Mouse (Mus musculus) liver, embryonic 13.5 days (tissue): ENCODE data around the gene Atp7a. TPM values are rescaled to one million over a fixed set of nuclear protein-coding genes. Genes with fewer than 3 reads are reported as not detected.

ENCODE experiments used
- ATAC-seq: fragments of 200-750 bp; cut with Nextera tagmentation; 2 replicates; pipeline ENCODE4 v1.8.0; 2017; ENCODE audit warnings: low read depth, mild to moderate bottlenecking, moderate number of reproducible peaks, moderate library complexity
- DNase-seq: peaks from one replicate; pipeline ENCODE4 v3.0.0; 2022
- H3K27ac ChIP-seq: fragments of 300-500 bp; sonication (generic); 2 replicates; pipeline ENCODE4 v1.5.1; 2015; ENCODE audit warnings: moderate library complexity, mild to moderate bottlenecking, inconsistent platforms
- H3K27me3 ChIP-seq: fragments of 300-500 bp; sonication (generic); 2 replicates; pipeline ENCODE4 v1.6.1; 2015; ENCODE audit warnings: mild to moderate bottlenecking, inconsistent platforms
- H3K36me3 ChIP-seq: fragments of 300-500 bp; sonication (generic); 2 replicates; pipeline ENCODE4 v1.6.1; 2015; ENCODE audit warnings: mild to moderate bottlenecking, inconsistent platforms
- H3K4me1 ChIP-seq: fragments of 300-500 bp; sonication (generic); replicated peaks from 2 replicates; pipeline ENCODE4 v1.6.1; 2015; ENCODE audit warnings: inconsistent platforms
- H3K4me2 ChIP-seq: fragments of 300-500 bp; sonication (generic); 2 replicates; pipeline ENCODE4 v1.6.1; 2015; ENCODE audit warnings: inconsistent platforms, mild to moderate bottlenecking, moderate library complexity
- H3K4me3 ChIP-seq: fragments of 300-500 bp; sonication (generic); replicated peaks from 2 replicates; pipeline ENCODE4 v1.5.1; 2015; ENCODE audit warnings: mild to moderate bottlenecking, inconsistent platforms
- H3K9ac ChIP-seq: fragments of 300-500 bp; sonication (generic); 2 replicates; pipeline ENCODE4 v1.6.1; 2015; ENCODE audit warnings: mild to moderate bottlenecking, inconsistent platforms
- H3K9me3 ChIP-seq: fragments of 300-500 bp; sonication (generic); replicated peaks from 2 replicates; pipeline ENCODE4 v1.6.1; 2016; ENCODE audit warnings: inconsistent platforms
- WGBS: fragments of 180-500 bp; shearing (Covaris S2); methylation state at CpG from one replicate; pipeline ENCODE4 v1.1.7; 2015; ENCODE audit not compliant: insufficient replicate concordance; 5-methylcytosine and 5-hydroxymethylcytosine counted together
- polyA plus RNA-seq: library from polyadenylated mRNA; unstranded; fragments of >200 nt; fragmentation: Nextera tagmentation; extraction: Ambion mirVana; gene quantifications from 2 replicates; pipeline ENCODE4 v1.2.1, GENCODE M21; 2015

Gene Atp7a
- polyA plus RNA-seq, 1 experiment from 2014 or later: 6.7 TPM

- Histone ChIP-seq H3K4me1 (peaks cover 13% of the 10 kb centered on the region; the same call in 1 of the 2 replicates), H3K4me2 (peak overlapping the region; percentile 33), H3K36me3 (no peaks in the 10 kb centered on the region), H3K9me3 (no peaks in the 10 kb centered on the region), H3K27me3 (no peaks in the 10 kb centered on the region), H3K27ac (peak overlapping the region; percentile 57; the same call in 1 of the 2 replicates), H3K4me3 (no peak overlapping the region), H3K9ac (no peak overlapping the region)
- DNase-seq (no peak), ATAC-seq (peak; percentile 58)
- WGBS: 20% methylated on average over 12 of the region's 12 CpGs
Measured at GRCm38 (mm10) chrX:106135916-106136575, 109.0 kb downstream of the Atp7a start.

GRCm38 (mm10) chrX:106139309-106140070, 112.4 kb downstream of the Atp7a start:
- Histone ChIP-seq H3K36me3 (no peaks in the 10 kb centered on the region), H3K9me3 (no peaks in the 10 kb centered on the region), H3K9ac (no peak overlapping the region), H3K4me2 (no peak overlapping the region), H3K27me3 (no peaks in the 10 kb centered on the region), H3K27ac (no peak overlapping the region), H3K4me3 (no peak overlapping the region), H3K4me1 (peaks cover 13% of the 10 kb centered on the region; the same call in 1 of the 2 replicates)
- DNase-seq (no peak), ATAC-seq (no peak)
- 56% methylated on average over 13 of the region's 13 CpGs for WGBS

GRCm38 (mm10) chrX:106142936-106143335, 115.9 kb downstream of the Atp7a start, which contains the start of gene Tlr13:
Gene Tlr13 (plus strand): TSS chrX:106143204.
- H3K36me3 ChIP-seq: no peaks in the 10 kb centered on the region
- no peaks in the 10 kb centered on the region for H3K9me3 ChIP-seq
- no peaks in the 10 kb centered on the region for H3K4me1 ChIP-seq
- H3K4me3 ChIP-seq: no peak within 1 kb of the TSS
- H3K27me3 ChIP-seq: no peaks in the 10 kb centered on the region
- H3K4me2 ChIP-seq: no peak within 1 kb of the TSS
- WGBS: 51% methylated on average over 6 of the region's 6 CpGs
- no peak within 1 kb of the TSS for H3K9ac ChIP-seq
- ATAC-seq (no peak), DNase-seq (no peak)
- no peak within 1 kb of the TSS for H3K27ac ChIP-seq

- Histone ChIP-seq H3K36me3 (no peaks in the 10 kb centered on the region), H3K9ac (no peak overlapping the region)
Measured at GRCm38 (mm10) chrX:106148185-106148584, 121.1 kb downstream of the Atp7a start.

GRCm38 (mm10) chrX:106149460-106149859, 122.4 kb downstream of the Atp7a start:
- Histone ChIP-seq H3K9ac (no peak overlapping the region), H3K27me3 (no peaks in the 10 kb centered on the region), H3K4me1 (peaks cover 9% of the 10 kb centered on the region), H3K4me2 (no peak overlapping the region), H3K9me3 (no peaks in the 10 kb centered on the region), H3K4me3 (no peak overlapping the region), H3K36me3 (no peaks in the 10 kb centered on the region), H3K27ac (no peak overlapping the region)
- 63% methylated on average over 3 of the region's 3 CpGs for WGBS
- DNase-seq (no peak), ATAC-seq (no peak)

More at GRCm38 (mm10) chrX:106148185-106148584, 121.1 kb downstream of the Atp7a start:
- ATAC-seq (no peak), DNase-seq (no peak)
- H3K4me3 ChIP-seq: no peak overlapping the region
- no peaks in the 10 kb centered on the region for H3K27me3 ChIP-seq
- H3K4me1 ChIP-seq: peaks cover 4% of the 10 kb centered on the region; the same call in 1 of the 2 replicates
- H3K9me3 ChIP-seq: no peaks in the 10 kb centered on the region
- 56% methylated on average over 1 of the region's 1 CpGs for WGBS
- H3K27ac ChIP-seq: no peak overlapping the region
- no peak overlapping the region for H3K4me2 ChIP-seq

- H3K4me1 ChIP-seq: peaks cover 12% of the 10 kb centered on the region
- H3K4me2 ChIP-seq: no peak overlapping the region
- no peaks in the 10 kb centered on the region for H3K36me3 ChIP-seq
- no peak overlapping the region for H3K4me3 ChIP-seq
- H3K9me3 ChIP-seq: no peaks in the 10 kb centered on the region
- H3K9ac ChIP-seq: no peak overlapping the region
- H3K27ac ChIP-seq: no peak overlapping the region; the same call in 1 of the 2 replicates
- peak; percentile 31 for DNase-seq
- H3K27me3 ChIP-seq: no peaks in the 10 kb centered on the region
- ATAC-seq: peak; percentile 92
Measured at GRCm38 (mm10) chrX:106154180-106154586, 127.1 kb downstream of the Atp7a start.

GRCm38 (mm10) chrX:106155892-106156291, 128.8 kb downstream of the Atp7a start:
- H3K9me3 ChIP-seq: no peaks in the 10 kb centered on the region
- ATAC-seq (no peak), DNase-seq (no peak)
- H3K9ac ChIP-seq: no peak overlapping the region
- H3K36me3 ChIP-seq: no peaks in the 10 kb centered on the region
- H3K27me3 ChIP-seq: no peaks in the 10 kb centered on the region
- H3K4me2 ChIP-seq: no peak overlapping the region
- H3K4me3 ChIP-seq: no peak overlapping the region
- 44% methylated on average over 4 of the region's 4 CpGs for WGBS
- no peak overlapping the region for H3K27ac ChIP-seq
- peaks cover 8% of the 10 kb centered on the region for H3K4me1 ChIP-seq

- Histone ChIP-seq H3K36me3 (no peaks in the 10 kb centered on the region), H3K27ac (no peak overlapping the region), H3K4me2 (no peak overlapping the region), H3K4me1 (no peaks in the 10 kb centered on the region), H3K27me3 (no peaks in the 10 kb centered on the region), H3K9me3 (no peaks in the 10 kb centered on the region), H3K9ac (no peak overlapping the region), H3K4me3 (no peak overlapping the region)
- DNase-seq (no peak), ATAC-seq (peak; percentile 65)
- 36% methylated on average over 5 of the region's 5 CpGs for WGBS
Measured at GRCm38 (mm10) chrX:106163995-106164394, 136.9 kb downstream of the Atp7a start.

- Histone ChIP-seq H3K4me2 (no peak overlapping the region), H3K27me3 (no peaks in the 10 kb centered on the region), H3K36me3 (no peaks in the 10 kb centered on the region), H3K9me3 (no peaks in the 10 kb centered on the region), H3K4me3 (no peak overlapping the region), H3K27ac (no peak overlapping the region), H3K9ac (no peak overlapping the region), H3K4me1 (no peaks in the 10 kb centered on the region)
- no peak for ATAC-seq
- no peak for DNase-seq
- WGBS: 55% methylated on average over 5 of the region's 5 CpGs
Measured at GRCm38 (mm10) chrX:106164555-106164954, 137.5 kb downstream of the Atp7a start.

GRCm38 (mm10) chrX:106165089-106165488, 138.0 kb downstream of the Atp7a start:
- Histone ChIP-seq H3K27ac (no peak overlapping the region), H3K27me3 (no peaks in the 10 kb centered on the region), H3K9ac (no peak overlapping the region), H3K9me3 (no peaks in the 10 kb centered on the region), H3K4me1 (no peaks in the 10 kb centered on the region), H3K4me3 (no peak overlapping the region), H3K4me2 (no peak overlapping the region), H3K36me3 (no peaks in the 10 kb centered on the region)
- 37% methylated on average over 1 of the region's 1 CpGs for WGBS
- ATAC-seq: no peak
- DNase-seq: no peak

GRCm38 (mm10) chrX:106171106-106171852, 144.2 kb downstream of the Atp7a start:
- ATAC-seq: peak; percentile 78
- H3K4me2 ChIP-seq: peak overlapping the region; percentile 55
- DNase-seq: peak; percentile 56
- H3K9ac ChIP-seq: peak overlapping the region; percentile 29
- WGBS: 19% methylated on average over 18 of the region's 18 CpGs
- H3K9me3 ChIP-seq: no peaks in the 10 kb centered on the region
- no peaks in the 10 kb centered on the region for H3K36me3 ChIP-seq
- H3K4me1 ChIP-seq: no peaks in the 10 kb centered on the region
- H3K27ac ChIP-seq: no peak overlapping the region
- H3K4me3 ChIP-seq: peak overlapping the region; percentile 40
- H3K27me3 ChIP-seq: no peaks in the 10 kb centered on the region
